Mouse (Mus musculus): ENCODE measurements at regions not wholly inside any gene's neighbourhood (a gene's known extent, or its start where the extent isn't known, plus 50 kb on each side); places are given as distances from the start of the nearest gene placed in this dataset.
"Not testable (repeated sequence)": the region's sequence is repeated elsewhere in the genome, so short reads cannot be mapped to it uniquely, and the experiment has no call there.

GRCm38 (mm10) chr5:16937840-16938239 lies 146.2 kb downstream of the Gm28710 start:
- DNase-seq (ENCODE audit: low spot score), result no peak

- DNase-seq (ENCODE audit: low spot score), result peak; percentile 26
These were observed 155.8 kb downstream of the Gm28710 start for GRCm38 (mm10) chr5:16947430-16947829.

GRCm38 (mm10) chr5:16967735-16968134 lies 176.1 kb downstream of the Gm28710 start:
- no peak for DNase-seq (ENCODE audit: low spot score)

GRCm38 (mm10) chr5:16968817-16969216 lies 177.2 kb downstream of the Gm28710 start:
- not testable (repeated sequence) for DNase-seq (ENCODE audit: low spot score)

- DNase-seq (ENCODE audit: low spot score), result no peak
These were observed 181.7 kb downstream of the Gm28710 start for GRCm38 (mm10) chr5:16973206-16973896.

- no peak for DNase-seq (ENCODE audit: low spot score)
These were observed 184.4 kb downstream of the Gm28710 start for GRCm38 (mm10) chr5:16976006-16976405.

GRCm38 (mm10) chr5:16984877-16985276 lies 193.3 kb downstream of the Gm28710 start:
- no peak for DNase-seq (ENCODE audit: low spot score)

- no peak for DNase-seq (ENCODE audit: low spot score)
These were observed 199.9 kb downstream of the Gm28710 start for GRCm38 (mm10) chr5:16991518-16991917.

- DNase-seq (ENCODE audit: low spot score), result no peak
These were observed 207.6 kb downstream of the Gm28710 start for GRCm38 (mm10) chr5:16999183-16999582.

- DNase-seq (ENCODE audit: low spot score), result peak; percentile 4
These were observed 215.4 kb downstream of the Gm28710 start for GRCm38 (mm10) chr5:17006807-17007522.

- DNase-seq (ENCODE audit: low spot score), result no peak
These were observed 230.0 kb downstream of the Gm28710 start for GRCm38 (mm10) chr5:17021636-17022035.

- no peak for DNase-seq (ENCODE audit: low spot score)
These were observed 262.3 kb downstream of the Gm28710 start for GRCm38 (mm10) chr5:17053935-17054334.

GRCm38 (mm10) chr5:17064565-17064964 lies 273.0 kb downstream of the Gm28710 start:
- DNase-seq (ENCODE audit: low spot score), result no peak

- no peak for DNase-seq (ENCODE audit: low spot score)
These were observed 288.8 kb downstream of the Gm28710 start for GRCm38 (mm10) chr5:17080405-17080804.

GRCm38 (mm10) chr5:17111556-17111955 lies 261.4 kb upstream of the Speer4f2 start:
- DNase-seq (ENCODE audit: low spot score), result no peak

GRCm38 (mm10) chr5:17112026-17112425 lies 261.0 kb upstream of the Speer4f2 start:
- DNase-seq (ENCODE audit: low spot score), result no peak

- DNase-seq (ENCODE audit: low spot score), result no peak
These were observed 257.9 kb upstream of the Speer4f2 start for GRCm38 (mm10) chr5:17115035-17115434.

- no peak for DNase-seq (ENCODE audit: low spot score)
These were observed 256.9 kb upstream of the Speer4f2 start for GRCm38 (mm10) chr5:17116072-17116471.

- no peak for DNase-seq (ENCODE audit: low spot score)
These were observed 247.7 kb upstream of the Speer4f2 start for GRCm38 (mm10) chr5:17125240-17125639.

- no peak for DNase-seq (ENCODE audit: low spot score)
These were observed 245.5 kb upstream of the Speer4f2 start for GRCm38 (mm10) chr5:17127501-17127900.

- no peak for DNase-seq (ENCODE audit: low spot score)
These were observed 237.5 kb upstream of the Speer4f2 start for GRCm38 (mm10) chr5:17135489-17135888.

- no peak for DNase-seq (ENCODE audit: low spot score)
These were observed 231.4 kb upstream of the Speer4f2 start for GRCm38 (mm10) chr5:17141555-17141954.

GRCm38 (mm10) chr5:17174562-17174961 lies 198.4 kb upstream of the Speer4f2 start:
- DNase-seq (ENCODE audit: low spot score), result no peak
